Mouse (Mus musculus) stomach, postnatal 0 days (tissue): Measurements from ENCODE around the gene Tbl1x. TPM values are rescaled to one million over a fixed set of nuclear protein-coding genes. Genes with fewer than 3 reads are reported as not detected.

Source experiments
- ATAC-seq: fragments of 200-750 bp; cut with Nextera tagmentation; 2 replicates; pipeline ENCODE4 v1.8.0; 2017; ENCODE audit not compliant: low FRiP score, low TSS enrichment
- DNase-seq: peaks from one replicate; pipeline ENCODE4 v3.0.0-alpha.2; 2016; ENCODE audit warnings: low spot score
- H3K27ac ChIP-seq: fragments of 300-500 bp; sonication (generic); replicated peaks from 2 replicates; pipeline ENCODE4 v1.5.1; 2014; ENCODE audit warnings: mild to moderate bottlenecking, control low read depth
- H3K27me3 ChIP-seq: fragments of 300-500 bp; sonication (generic); 2 replicates; pipeline ENCODE4 v1.6.1; 2014; ENCODE audit warnings: low read length; ENCODE audit not compliant: control insufficient read depth, insufficient read depth
- H3K36me3 ChIP-seq: fragments of 300-500 bp; sonication (generic); 2 replicates; pipeline ENCODE4 v1.6.1; 2014; ENCODE audit warnings: low read length, mixed read lengths; ENCODE audit not compliant: control insufficient read depth, insufficient read depth
- H3K4me1 ChIP-seq: fragments of 300-500 bp; sonication (generic); replicated peaks from 2 replicates; pipeline ENCODE4 v1.6.1; 2014; ENCODE audit warnings: antibody characterized with exemption; ENCODE audit not compliant: control insufficient read depth, insufficient read depth
- H3K4me2 ChIP-seq: fragments of 300-500 bp; sonication (generic); replicated peaks from 2 replicates; pipeline ENCODE4 v1.6.1; 2014; ENCODE audit warnings: low read depth, mild to moderate bottlenecking, control low read depth, moderate library complexity
- H3K4me3 ChIP-seq: fragments of 300-500 bp; sonication (generic); 2 replicates; pipeline ENCODE4 v1.5.1; 2014; ENCODE audit warnings: low read depth, low read length, control low read depth
- H3K9ac ChIP-seq: fragments of 300-500 bp; sonication (generic); 2 replicates; pipeline ENCODE4 v1.6.1; 2014; ENCODE audit warnings: mild to moderate bottlenecking, low read length, control low read depth, mixed read lengths
- H3K9me3 ChIP-seq: fragments of 300-500 bp; sonication (generic); 2 replicates; pipeline ENCODE4 v1.6.1; 2016; ENCODE audit warnings: low read length; ENCODE audit not compliant: control insufficient read depth
- CTCF ChIP-seq: IDR thresholded peaks from 2 replicates; pipeline ENCODE4 v1.5.1; 2016; ENCODE audit warnings: antibody characterized with exemption, low read depth, mild to moderate bottlenecking, moderate library complexity
- EP300 ChIP-seq: optimal IDR thresholded peaks from 2 replicates; pipeline ENCODE3; 2016; ENCODE audit warnings: antibody characterized with exemption
- WGBS: fragments of 180-500 bp; shearing (Covaris S2); extraction: QIAGEN DNeasy Blood & Tissue Kit; methylation state at CpG from one replicate; pipeline ENCODE4 v1.1.7; 2014; 5-methylcytosine and 5-hydroxymethylcytosine counted together
- polyA plus RNA-seq: library from polyadenylated mRNA; unstranded; fragments of >200 nt; fragmentation: Nextera tagmentation; extraction: Ambion mirVana; gene quantifications from 2 replicates; pipeline ENCODE4 v1.2.1, GENCODE M21; 2015

Tbl1x gene
- polyA plus RNA-seq, 1 experiment from 2014 or later, result 25.7 TPM

- no peak overlapping the region for H3K4me3 ChIP-seq
- no peaks in the 10 kb centered on the region for H3K9me3 ChIP-seq
- H3K36me3 ChIP-seq, result no peaks in the 10 kb centered on the region
- no peak for DNase-seq
- no peak overlapping the region for H3K4me2 ChIP-seq
- TF ChIP-seq EP300, result no peak
- no peak for TF ChIP-seq CTCF
- H3K27ac ChIP-seq, result no peak overlapping the region
- H3K4me1 ChIP-seq, result no peaks in the 10 kb centered on the region
- WGBS, result 43% methylated on average over 1 of the region's 1 CpGs
- no peak for ATAC-seq
- H3K27me3 ChIP-seq, result no peaks in the 10 kb centered on the region
- H3K9ac ChIP-seq, result no peak overlapping the region
These were observed 67.4 kb downstream of the Tbl1x start for GRCm38 (mm10) chrX:77578172-77578571.

GRCm38 (mm10) chrX:77579964-77580363 lies 69.2 kb downstream of the Tbl1x start:
- ATAC-seq, result no peak
- WGBS, result 69% methylated on average over 4 of the region's 4 CpGs
- Histone ChIP-seq H3K27ac (no peak overlapping the region), H3K4me3 (no peak overlapping the region), H3K9me3 (no peaks in the 10 kb centered on the region), H3K4me1 (no peaks in the 10 kb centered on the region), H3K9ac (no peak overlapping the region), H3K27me3 (no peaks in the 10 kb centered on the region), H3K4me2 (no peak overlapping the region), H3K36me3 (no peaks in the 10 kb centered on the region)
- no peak for TF ChIP-seq CTCF
- TF ChIP-seq EP300, result no peak
- no peak for DNase-seq

- Histone ChIP-seq H3K9me3 (no peaks in the 10 kb centered on the region), H3K36me3 (no peaks in the 10 kb centered on the region), H3K9ac (no peak overlapping the region), H3K4me3 (no peak overlapping the region), H3K27ac (no peak overlapping the region), H3K27me3 (no peaks in the 10 kb centered on the region), H3K4me1 (no peaks in the 10 kb centered on the region), H3K4me2 (no peak overlapping the region)
- DNase-seq (no peak), ATAC-seq (no peak)
- 85% methylated on average over 2 of the region's 2 CpGs for WGBS
- TF ChIP-seq CTCF (no peak), EP300 (no peak)
These were observed 75.2 kb downstream of the Tbl1x start for GRCm38 (mm10) chrX:77585974-77586373.

GRCm38 (mm10) chrX:77594670-77595224 lies 83.9 kb downstream of the Tbl1x start:
- Histone ChIP-seq H3K4me3 (no peak overlapping the region), H3K4me2 (no peak overlapping the region), H3K9me3 (no peaks in the 10 kb centered on the region), H3K9ac (no peak overlapping the region), H3K27me3 (no peaks in the 10 kb centered on the region), H3K27ac (no peak overlapping the region), H3K36me3 (no peaks in the 10 kb centered on the region), H3K4me1 (no peaks in the 10 kb centered on the region)
- ATAC-seq (no peak), DNase-seq (no peak)
- 55% methylated on average over 7 of the region's 7 CpGs for WGBS
- TF ChIP-seq CTCF, result no peak
- TF ChIP-seq EP300, result no peak

GRCm38 (mm10) chrX:77597674-77598073 lies 86.9 kb downstream of the Tbl1x start:
- TF ChIP-seq CTCF (no peak), EP300 (no peak)
- no peak overlapping the region for H3K4me2 ChIP-seq
- ATAC-seq, result no peak
- H3K9ac ChIP-seq, result no peak overlapping the region
- no peaks in the 10 kb centered on the region for H3K9me3 ChIP-seq
- no peaks in the 10 kb centered on the region for H3K27me3 ChIP-seq
- no peak overlapping the region for H3K4me3 ChIP-seq
- H3K4me1 ChIP-seq, result no peaks in the 10 kb centered on the region
- H3K36me3 ChIP-seq, result no peaks in the 10 kb centered on the region
- no peak overlapping the region for H3K27ac ChIP-seq
- no peak for DNase-seq

GRCm38 (mm10) chrX:77598736-77599135 lies 87.9 kb downstream of the Tbl1x start:
- no peak overlapping the region for H3K9ac ChIP-seq
- no peak for TF ChIP-seq EP300
- no peak for TF ChIP-seq CTCF
- no peak overlapping the region for H3K27ac ChIP-seq
- H3K27me3 ChIP-seq, result no peaks in the 10 kb centered on the region
- no peak overlapping the region for H3K4me2 ChIP-seq
- no peaks in the 10 kb centered on the region for H3K36me3 ChIP-seq
- WGBS, result 67% methylated on average over 2 of the region's 2 CpGs
- ATAC-seq (no peak), DNase-seq (no peak)
- H3K9me3 ChIP-seq, result no peaks in the 10 kb centered on the region
- H3K4me3 ChIP-seq, result no peak overlapping the region
- H3K4me1 ChIP-seq, result no peaks in the 10 kb centered on the region
